Mouse (Mus musculus) ES-E14 (cell line): ENCODE results near the gene Dixdc1. TPM values are rescaled to one million over a fixed set of nuclear protein-coding genes. Genes with fewer than 3 reads are reported as not detected.
A peak's percentile ranks its signal among the peaks of the same experiment; 100 is the strongest.

Experiments used
- DNase-seq: peaks from one replicate; pipeline ENCODE4 v3.0.0-alpha.2; 2013; ENCODE audit warnings: low read depth, low spot score
- H3K27ac ChIP-seq: 2 replicates; pipeline ENCODE4 v1.5.1; 2012; ENCODE audit warnings: low read depth, mild to moderate bottlenecking, low read length, moderate library complexity, mixed read lengths; ENCODE audit not compliant: poor library complexity, insufficient read depth, severe bottlenecking
- H3K36me3 ChIP-seq: 2 replicates; pipeline ENCODE4 v1.6.1; 2012; ENCODE audit warnings: mild to moderate bottlenecking, low read length, moderate library complexity, mixed read lengths; ENCODE audit not compliant: control insufficient read depth, poor library complexity, insufficient read depth, severe bottlenecking
- H3K4me1 ChIP-seq, 2 experiments: fragments of 150-350 bp in 1 of 2; sonication (generic) in 1 of 2; 2 replicates each; pipeline ENCODE4 v1.6.1; 2012; ENCODE audit warnings: low read length in 2 of 2, mild to moderate bottlenecking in 1 of 2, mixed read lengths in 1 of 2; ENCODE audit not compliant: control insufficient read depth in 2 of 2, insufficient read depth in 2 of 2, poor library complexity in 1 of 2
- H3K4me3 ChIP-seq, 2 experiments: fragments of 150-350 bp in 1 of 2; sonication (generic) in 1 of 2; 2 replicates each; pipeline ENCODE4 v1.5.1; 2012; ENCODE audit warnings: low read length in 2 of 2, low read depth in 1 of 2, mild to moderate bottlenecking in 1 of 2, mixed read lengths in 1 of 2; ENCODE audit not compliant: insufficient read depth in 1 of 2, poor library complexity in 1 of 2, severe bottlenecking in 1 of 2
- H3K9ac ChIP-seq: 2 replicates; pipeline ENCODE4 v1.6.1; 2012; ENCODE audit warnings: low read depth, mild to moderate bottlenecking, low read length, mixed read lengths; ENCODE audit not compliant: poor library complexity, insufficient read depth, severe bottlenecking
- H3K9me3 ChIP-seq: fragments of 150-350 bp; sonication (generic); 2 replicates; pipeline ENCODE4 v1.6.1; 2012; ENCODE audit warnings: low read depth, mild to moderate bottlenecking, low read length; ENCODE audit not compliant: control insufficient read depth, insufficient read depth
- CHD2 ChIP-seq: IDR thresholded peaks from 2 replicates; pipeline ENCODE4 v1.6.1; 2014; ENCODE audit warnings: mild to moderate bottlenecking, low read depth, low read length, inconsistent platforms
- HCFC1 ChIP-seq: IDR thresholded peaks from 2 replicates; pipeline ENCODE4 v1.6.1; 2012; ENCODE audit warnings: low read length, inconsistent platforms, borderline replicate concordance; ENCODE audit not compliant: insufficient read depth
- MAFK ChIP-seq: IDR thresholded peaks from 2 replicates; pipeline ENCODE4 v1.6.1; 2014; ENCODE audit warnings: mild to moderate bottlenecking, low read depth, low read length, inconsistent platforms; ENCODE audit not compliant: insufficient read depth
- ZC3H11A ChIP-seq: IDR thresholded peaks from 2 replicates; pipeline ENCODE4 v1.6.1; 2012; ENCODE audit warnings: low read depth, mild to moderate bottlenecking, inconsistent platforms, low read length, borderline replicate concordance
- ZNF384 ChIP-seq: IDR thresholded peaks from 2 replicates; pipeline ENCODE4 v1.6.1; 2012; ENCODE audit warnings: low read depth, low read length, inconsistent platforms
- in situ Hi-C, 2 experiments: fragments of 600-800 bp; cut with MboI; formaldehyde crosslinking; loops; one replicate each; pipeline ENCODE4 v1.15.1; 2025; ENCODE audit warnings: low sequenced_read_pairs in 2 of 2, inconsistent platforms in 1 of 2; ENCODE audit not compliant: unreplicated experiment in 2 of 2
- total RNA-seq: library from RNA; depleted of rRNA; stranded (reverse); fragments of 300-350 nt; gene quantifications from 2 replicates; pipeline ENCODE4 v1.2.3, GENCODE M21; 2012

Dixdc1 gene
- total RNA-seq, 1 experiment: 4.1 TPM

DNA sequence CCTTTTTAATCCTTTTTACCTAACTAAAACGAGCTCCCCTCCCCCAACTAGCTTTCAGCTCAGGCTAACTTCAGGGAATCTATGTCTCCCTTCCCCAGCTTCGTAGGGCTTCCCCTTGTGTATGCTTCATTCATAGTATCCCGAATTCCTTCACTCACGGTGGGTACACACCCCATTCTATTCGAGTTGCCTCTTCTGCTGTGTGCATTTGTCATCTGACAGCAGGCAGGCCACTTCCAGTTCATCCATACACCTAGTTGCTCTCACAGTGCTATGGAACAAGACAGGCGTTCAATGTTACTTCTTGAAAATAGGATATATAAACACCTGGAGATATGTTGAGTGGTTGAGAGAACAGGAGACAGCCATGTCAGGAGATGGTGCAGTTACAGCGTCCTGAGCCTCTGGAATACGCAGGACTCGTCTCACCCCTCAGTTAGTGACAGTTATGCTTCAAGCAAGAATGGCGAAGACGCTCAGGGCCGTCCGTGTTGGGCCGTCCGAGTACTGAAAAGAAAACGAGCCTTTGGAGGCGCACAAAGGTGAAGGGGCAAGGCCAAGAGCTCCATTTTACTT lies 28.3 kb upstream of the Dixdc1 start:
- Histone ChIP-seq H3K27ac (peak overlapping the region; percentile 69; the same call in 1 of the 2 replicates), H3K9me3 (no peaks in the 10 kb centered on the region), H3K4me3 (peak overlapping the region; percentile 84 to 85), H3K36me3 (0 out of 2 replicates have a peak, but pooled peaks cover 2% of the 10 kb centered on the region), H3K4me1 (no peaks in the 10 kb centered on the region; a peak in 1 of 4 replicates), H3K9ac (peak overlapping the region; percentile 87)
- DNase-seq: no peak
- in situ Hi-C loops: no loop called here
- TF ChIP-seq HCFC1: no peak
- TF ChIP-seq CHD2: no peak

GRCm38 (mm10) chr9:50763331-50763730 lies 24.0 kb upstream of the Dixdc1 start:
- no peak overlapping the region for H3K9ac ChIP-seq
- no peak overlapping the region for H3K4me3 ChIP-seq
- H3K9me3 ChIP-seq: no peaks in the 10 kb centered on the region
- no peaks in the 10 kb centered on the region for H3K4me1 ChIP-seq
- no peak overlapping the region for H3K27ac ChIP-seq
- no peak for DNase-seq
- in situ Hi-C loops: no loop called here
- no peak for TF ChIP-seq ZC3H11A
- no peaks in the 10 kb centered on the region for H3K36me3 ChIP-seq

DNA sequence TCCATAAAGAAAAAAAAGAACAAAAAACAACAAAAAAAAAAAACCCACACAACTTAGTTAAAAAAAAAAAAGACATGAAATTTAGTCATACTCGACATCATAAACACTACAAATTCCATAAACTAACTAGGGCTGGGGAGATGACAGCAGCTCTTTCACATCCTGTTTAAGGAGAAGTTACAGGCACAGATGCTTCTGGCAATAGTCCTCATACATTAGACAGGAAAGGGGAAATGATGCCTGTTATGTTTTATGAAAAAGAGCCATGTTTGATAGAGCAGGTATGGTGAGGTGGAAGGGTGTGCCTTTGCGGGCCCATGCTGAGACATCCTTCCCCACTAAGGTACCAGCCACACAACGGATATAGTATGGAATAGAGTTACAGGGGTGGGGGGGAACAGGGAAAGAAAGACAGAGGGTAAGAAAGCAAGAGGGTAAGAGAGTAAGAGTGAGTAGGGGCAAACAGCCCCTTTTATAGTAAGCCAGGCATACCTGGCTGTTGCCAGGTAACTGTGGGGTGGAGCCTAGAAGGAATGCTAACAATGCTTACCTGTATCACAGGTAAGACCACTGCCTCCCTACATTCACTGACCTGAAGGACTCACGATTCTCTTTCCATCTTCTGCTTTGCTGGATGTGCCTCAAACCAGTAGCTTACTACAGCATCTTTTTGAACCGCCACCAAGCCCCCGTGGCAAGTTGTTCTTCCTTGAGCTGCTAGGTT lies 22.4 kb upstream of the Dixdc1 start:
- Histone ChIP-seq H3K4me3 (no peak overlapping the region), H3K36me3 (no peaks in the 10 kb centered on the region), H3K4me1 (no peaks in the 10 kb centered on the region), H3K27ac (no peak overlapping the region), H3K9ac (no peak overlapping the region), H3K9me3 (no peaks in the 10 kb centered on the region)
- TF ChIP-seq MAFK (no peak), HCFC1 (no peak), CHD2 (no peak), ZNF384 (no peak), ZC3H11A (no peak)
- DNase-seq: no peak
- in situ Hi-C loops: no loop called here

GRCm38 (mm10) chr9:50756711-50757110 lies 17.4 kb upstream of the Dixdc1 start:
- Histone ChIP-seq H3K27ac (no peak overlapping the region), H3K36me3 (no peaks in the 10 kb centered on the region), H3K9ac (no peak overlapping the region), H3K9me3 (no peaks in the 10 kb centered on the region), H3K4me1 (peaks cover 4 to 12% of the 10 kb centered on the region in 2 experiments; a peak in 2 of 4 replicates), H3K4me3 (no peak overlapping the region)
- in situ Hi-C loops: no loop called here
- TF ChIP-seq HCFC1 (no peak), ZNF384 (no peak), ZC3H11A (no peak), MAFK (no peak), CHD2 (no peak)
- DNase-seq: no peak

DNA sequence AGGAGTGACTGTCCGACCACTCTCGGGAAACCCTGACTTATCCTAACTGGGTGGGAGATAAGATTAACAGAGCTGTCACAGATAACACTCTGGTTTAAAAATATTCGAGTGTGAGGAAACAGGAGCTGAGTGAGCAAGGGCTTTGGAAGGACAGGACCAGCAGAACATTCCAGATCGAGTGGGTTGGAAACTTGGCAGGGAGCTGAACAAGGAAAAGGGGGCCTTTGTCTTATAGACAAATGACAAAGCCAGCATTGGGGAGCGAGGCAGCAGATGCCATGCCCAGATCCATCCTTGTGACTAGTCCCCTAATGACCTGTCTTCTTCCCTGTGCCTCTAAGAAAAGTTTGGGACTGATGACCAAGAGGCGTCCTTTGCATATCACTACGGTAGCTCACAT lies 14.6 kb upstream of the Dixdc1 start:
- in situ Hi-C loops: no loop called here
- DNase-seq: no peak
- TF ChIP-seq ZNF384 (no peak), HCFC1 (no peak), ZC3H11A (no peak), MAFK (no peak), CHD2 (no peak)
- H3K4me1 ChIP-seq: peaks cover 4 to 12% of the 10 kb centered on the region in 2 experiments; a peak in 2 of 4 replicates
- H3K27ac ChIP-seq: no peak overlapping the region
- no peak overlapping the region for H3K4me3 ChIP-seq
- no peaks in the 10 kb centered on the region for H3K9me3 ChIP-seq
- H3K36me3 ChIP-seq: no peaks in the 10 kb centered on the region
- H3K9ac ChIP-seq: no peak overlapping the region
